Mouse (Mus musculus): ENCODE data around the gene Nlrp10. TPM values are rescaled to one million over a fixed set of nuclear protein-coding genes. Genes with fewer than 3 reads are reported as not detected.

Gene Nlrp10
- total RNA-seq, 1 experiment from 2014 or later: 7.6 TPM

- no peak for ATAC-seq (replicated peaks in 1 of 2; ENCODE audit: insufficient read depth in 1 of 2, low FRiP score in 2 of 2, low TSS enrichment in 1 of 2, low read depth in 1 of 2, poor library complexity in 2 of 2, severe bottlenecking in 2 of 2)
Observed at GRCm38 (mm10) chr7:108928280-108929188, 1.4 kb downstream of the Nlrp10 start.

GRCm38 (mm10) chr7:108927043-108927442 lies 2.9 kb downstream of the Nlrp10 start:
- peak; percentile 60 to 62 for ATAC-seq (replicated peaks in 1 of 2; ENCODE audit: insufficient read depth in 1 of 2, low FRiP score in 2 of 2, low TSS enrichment in 1 of 2, low read depth in 1 of 2, poor library complexity in 2 of 2, severe bottlenecking in 2 of 2)

GRCm38 (mm10) chr7:108903969-108904368 lies 26.0 kb downstream of the Nlrp10 start:
- no peak for ATAC-seq (replicated peaks in 1 of 2; ENCODE audit: insufficient read depth in 1 of 2, low FRiP score in 2 of 2, low TSS enrichment in 1 of 2, low read depth in 1 of 2, poor library complexity in 2 of 2, severe bottlenecking in 2 of 2)

GRCm38 (mm10) chr7:108894320-108894719 lies 35.7 kb downstream of the Nlrp10 start, which contains the start of gene Olfr519:
Gene Olfr519, minus strand, starts transcription at chr7:108894420.
- ATAC-seq (replicated peaks in 1 of 2; ENCODE audit: insufficient read depth in 1 of 2, low FRiP score in 2 of 2, low TSS enrichment in 1 of 2, low read depth in 1 of 2, poor library complexity in 2 of 2, severe bottlenecking in 2 of 2): no peak

- no peak for ATAC-seq (replicated peaks in 1 of 2; ENCODE audit: insufficient read depth in 1 of 2, low FRiP score in 2 of 2, low TSS enrichment in 1 of 2, low read depth in 1 of 2, poor library complexity in 2 of 2, severe bottlenecking in 2 of 2)
Observed at GRCm38 (mm10) chr7:108884906-108885305, 45.1 kb downstream of the Nlrp10 start, which contains the start of gene Olfr518. Gene Olfr518, minus strand, starts transcription at chr7:108885006.

- ATAC-seq (replicated peaks in 1 of 2; ENCODE audit: insufficient read depth in 1 of 2, low FRiP score in 2 of 2, low TSS enrichment in 1 of 2, low read depth in 1 of 2, poor library complexity in 2 of 2, severe bottlenecking in 2 of 2): no peak
Observed at GRCm38 (mm10) chr7:108872279-108872678, 57.7 kb downstream of the Nlrp10 start, which contains the start of gene Olfr517. Gene Olfr517, minus strand, starts transcription at chr7:108872379.

Other genes starting within 250 kb of the Nlrp10 start
- not detected in 2 replicates for gene Olfr512, start 216.9 kb downstream of the Nlrp10 start, total RNA-seq (2017)
- gene Olfr513, start 179.2 kb downstream of the Nlrp10 start, total RNA-seq (2017): not detected in 2 replicates
- gene Olfr514, start 104.2 kb downstream of the Nlrp10 start, total RNA-seq (2017): not detected in 2 replicates
- not detected in 2 replicates for gene Olfr516, start 79.6 kb downstream of the Nlrp10 start, total RNA-seq (2017)
- not detected in 2 replicates for gene Olfr517, start 57.8 kb downstream of the Nlrp10 start, total RNA-seq (2017)
- gene Olfr518, start 45.2 kb downstream of the Nlrp10 start, total RNA-seq (2017): not detected in 2 replicates
- not detected in 2 replicates for gene Olfr519, start 35.8 kb downstream of the Nlrp10 start, total RNA-seq (2017)
- gene Eif3f, start 4.2 kb upstream of the Nlrp10 start, total RNA-seq (2017): 66.9 and 85.4 TPM in 2 replicates
- not detected in 2 replicates for gene Tub, start 20.2 kb upstream of the Nlrp10 start, total RNA-seq (2017)
- 3.3 and 4.8 TPM in 2 replicates for gene Ric3, start 153.2 kb upstream of the Nlrp10 start, total RNA-seq (2017)
- 3.4 and 7.3 TPM in 2 replicates for gene Lmo1, start 245.0 kb upstream of the Nlrp10 start, total RNA-seq (2017)